Mouse (Mus musculus) MEL (cell line): ENCODE results near the gene Tpm4. TPM values are rescaled to one million over a fixed set of nuclear protein-coding genes. Genes with fewer than 3 reads are reported as not detected.

Experiments
- DNase-seq: peaks from one replicate; pipeline ENCODE4 v3.0.0; 2011; ENCODE audit warnings: low read depth, low spot score
- H3K27ac ChIP-seq: 2 replicates; pipeline ENCODE4 v1.5.1; 2012; ENCODE audit warnings: low read depth, mild to moderate bottlenecking, control low read depth, low read length, moderate library complexity; ENCODE audit not compliant: control insufficient read depth
- H3K27me3 ChIP-seq, 2 experiments: fragments of 150-350 bp in 1 of 2; sonication (generic) in 1 of 2; 2 replicates each; pipeline ENCODE4 v1.6.1; 2012; ENCODE audit warnings: low read length in 2 of 2, mild to moderate bottlenecking in 2 of 2, improper control_type of control experiment in 1 of 2, moderate library complexity in 1 of 2; ENCODE audit not compliant: insufficient read depth in 2 of 2, control insufficient read depth in 1 of 2
- H3K36me3 ChIP-seq, 2 experiments: 2 replicates each; pipeline ENCODE4 v1.6.1; 2012 to 2014; ENCODE audit warnings: low read length in 2 of 2, improper control_type of control experiment in 1 of 2, inconsistent platforms in 1 of 2, mild to moderate bottlenecking in 1 of 2; ENCODE audit not compliant: insufficient read depth in 2 of 2, control insufficient read depth in 1 of 2
- H3K4me1 ChIP-seq, 2 experiments: fragments of 150-350 bp in 1 of 2; sonication (generic) in 1 of 2; 2 replicates each; pipeline ENCODE4 v1.6.1; 2012; ENCODE audit warnings: low read length in 2 of 2, improper control_type of control experiment in 1 of 2, mild to moderate bottlenecking in 1 of 2; ENCODE audit not compliant: insufficient read depth in 2 of 2, control insufficient read depth in 1 of 2
- H3K4me3 ChIP-seq, 2 experiments: fragments of 150-350 bp in 1 of 2; sonication (generic) in 1 of 2; 2 replicates each; pipeline ENCODE4 v1.5.1; 2012; ENCODE audit warnings: low read depth in 2 of 2, low read length in 2 of 2, mild to moderate bottlenecking in 2 of 2, moderate library complexity in 2 of 2, control low read depth in 1 of 2, improper control_type of control experiment in 1 of 2; ENCODE audit not compliant: control insufficient read depth in 1 of 2, insufficient read depth in 1 of 2
- H3K79me2 ChIP-seq: 2 replicates; pipeline ENCODE4 v1.6.1; 2012; ENCODE audit warnings: mild to moderate bottlenecking, low read length, moderate library complexity; ENCODE audit not compliant: control insufficient read depth, poor library complexity, insufficient read depth
- H3K9ac ChIP-seq: 2 replicates; pipeline ENCODE4 v1.6.1; 2012; ENCODE audit warnings: low read depth, mild to moderate bottlenecking, control low read depth, low read length, moderate library complexity; ENCODE audit not compliant: control insufficient read depth, poor library complexity, severe bottlenecking
- H3K9me3 ChIP-seq: fragments of 150-350 bp; sonication (generic); replicated peaks from 2 replicates; pipeline ENCODE4 v1.6.1; 2012; ENCODE audit warnings: mild to moderate bottlenecking, low read length, improper control_type of control experiment, moderate library complexity; ENCODE audit not compliant: insufficient read depth
- CHD2 ChIP-seq: IDR thresholded peaks from 2 replicates; pipeline ENCODE4 v1.6.1; 2011; ENCODE audit warnings: low read length, improper control_type of control experiment
- EP300 ChIP-seq, 2 experiments: IDR thresholded peaks; 2 replicates each; pipeline ENCODE4 v1.6.1; 2011; ENCODE audit warnings: improper control_type of control experiment in 2 of 2, low read length in 2 of 2, low read depth in 1 of 2, mild to moderate bottlenecking in 1 of 2
- ETS1 ChIP-seq: IDR thresholded peaks from 2 replicates; pipeline ENCODE4 v1.6.1; 2012; ENCODE audit warnings: low read depth, mild to moderate bottlenecking, inconsistent platforms, low read length, improper control_type of control experiment, moderate library complexity
- GABPA ChIP-seq: IDR thresholded peaks from 2 replicates; pipeline ENCODE4 v1.6.1; 2012; ENCODE audit warnings: low read depth, mild to moderate bottlenecking, inconsistent platforms, low read length, improper control_type of control experiment, moderate library complexity
- GATA1 ChIP-seq: IDR thresholded peaks from 2 replicates; pipeline ENCODE4 v1.6.1; 2011; ENCODE audit warnings: low read depth, low read length, improper control_type of control experiment
- KAT2A ChIP-seq: conservative IDR thresholded peaks from 2 replicates; pipeline ENCODE4 v1.6.1; 2012; ENCODE audit warnings: low read depth, low read length, improper control_type of control experiment, inconsistent platforms
- MAX ChIP-seq: IDR thresholded peaks from 2 replicates; pipeline ENCODE4 v1.6.1; 2011; ENCODE audit warnings: low read length, improper control_type of control experiment
- MAZ ChIP-seq: IDR thresholded peaks from 2 replicates; pipeline ENCODE4 v1.6.1; 2012; ENCODE audit warnings: low read depth, mild to moderate bottlenecking, inconsistent platforms, low read length, improper control_type of control experiment
- MYB ChIP-seq: IDR thresholded peaks from 2 replicates; pipeline ENCODE4 v1.6.1; 2011; ENCODE audit warnings: mild to moderate bottlenecking, low read depth, low read length, improper control_type of control experiment
- MYC ChIP-seq: IDR thresholded peaks from 2 replicates; pipeline ENCODE4 v1.6.1; 2011; ENCODE audit warnings: low read depth, mild to moderate bottlenecking, low read length, improper control_type of control experiment, moderate library complexity
- NELFE ChIP-seq: IDR thresholded peaks from 2 replicates; pipeline ENCODE4 v1.6.1; 2011; ENCODE audit warnings: low read depth, low read length, improper control_type of control experiment
- POLR2AphosphoS2 ChIP-seq: IDR thresholded peaks from 2 replicates; pipeline ENCODE4 v1.6.1; 2011; ENCODE audit warnings: low read length, improper control_type of control experiment
- POLR2AphosphoS5 ChIP-seq: IDR thresholded peaks from 2 replicates; pipeline ENCODE4 v1.6.1; 2012; ENCODE audit warnings: low read depth, borderline replicate concordance, mild to moderate bottlenecking, inconsistent platforms, low read length, moderate library complexity, mixed read lengths
- RAD21 ChIP-seq: IDR thresholded peaks from 2 replicates; pipeline ENCODE4 v1.6.1; 2011; ENCODE audit warnings: mild to moderate bottlenecking, low read depth, low read length, improper control_type of control experiment
- SIN3A ChIP-seq: IDR thresholded peaks from 2 replicates; pipeline ENCODE4 v1.6.1; 2012; ENCODE audit warnings: low read length, improper control_type of control experiment, inconsistent platforms
- SMC3 ChIP-seq: IDR thresholded peaks from 2 replicates; pipeline ENCODE4 v1.6.1; 2011; ENCODE audit warnings: low read depth, low read length, improper control_type of control experiment
- TAL1 ChIP-seq: IDR thresholded peaks from 2 replicates; pipeline ENCODE4 v1.6.1; 2012; ENCODE audit warnings: mild to moderate bottlenecking, inconsistent platforms, low read length, moderate library complexity, mixed read lengths
- TCF12 ChIP-seq: IDR thresholded peaks from 2 replicates; pipeline ENCODE4 v1.6.1; 2014; ENCODE audit warnings: low read depth, mild to moderate bottlenecking, inconsistent platforms, low read length, improper control_type of control experiment, moderate library complexity
- UBTF ChIP-seq: IDR thresholded peaks from 2 replicates; pipeline ENCODE4 v1.6.1; 2012; ENCODE audit warnings: low read depth, mild to moderate bottlenecking, inconsistent platforms, low read length, improper control_type of control experiment, moderate library complexity, borderline replicate concordance; ENCODE audit not compliant: insufficient read depth
- ZKSCAN1 ChIP-seq: IDR thresholded peaks from 2 replicates; pipeline ENCODE4 v1.6.1; 2012; ENCODE audit warnings: low read depth, mild to moderate bottlenecking, inconsistent platforms, low read length, improper control_type of control experiment, moderate library complexity
- ZNF384 ChIP-seq: IDR thresholded peaks from 2 replicates; pipeline ENCODE4 v1.6.1; 2012; ENCODE audit warnings: low read depth, mild to moderate bottlenecking, inconsistent platforms, low read length, improper control_type of control experiment
- polyA plus RNA-seq, 2 experiments: library from polyadenylated mRNA; stranded (reverse) in 1 of 2; unstranded in 1 of 2; fragments of >175 nt in 1 of 2; fragments of >200 nt in 1 of 2; gene quantifications; 2 replicates each; pipeline versions ENCODE4 v1.2.1 to v1.2.4; 2012; ENCODE audit warnings: low replicate concordance in 2 of 2, low read depth in 1 of 2; ENCODE audit not compliant: insufficient read length in 2 of 2, insufficient read depth in 1 of 2, missing spikeins in 1 of 2
- total RNA-seq: library from RNA; depleted of rRNA; stranded (reverse); fragments of 300-350 nt; gene quantifications from 2 replicates; pipeline ENCODE4 v1.2.3, GENCODE M21; 2012

The Tpm4 gene
- total and polyA plus RNA-seq, 3 experiments = 0.12 to 0.36 TPM; not detected in 1

- 0 out of 2 replicates have a peak, but pooled peaks have one; percentile 29 for TF ChIP-seq POLR2AphosphoS2
- TF ChIP-seq MYB = 0 out of 2 replicates have a peak, but pooled peaks have one; percentile 15
- no peak for TF ChIP-seq KAT2A
- no peak for TF ChIP-seq POLR2AphosphoS5
- no peak for TF ChIP-seq MAZ
- TF ChIP-seq MYC = peak; percentile 62; the same call in 1 of the 2 replicates
Observed at GRCm38 (mm10) chr8:72151418-72152078, 16.8 kb downstream of the Tpm4 start (continued).

- no peak overlapping the region for H3K27ac ChIP-seq
- H3K4me3 ChIP-seq = no peak overlapping the region
- H3K9ac ChIP-seq = no peak overlapping the region
- no peaks in the 10 kb centered on the region for H3K9me3 ChIP-seq
- H3K27me3 ChIP-seq = no peaks in the 10 kb centered on the region
- peak; percentile 35 for DNase-seq
- TF ChIP-seq TCF12 (peak; percentile 28; the same call in 1 of the 2 replicates), MAZ (no peak), MYC (0 out of 2 replicates have a peak, but pooled peaks have one; percentile 36), ZKSCAN1 (no peak), EP300 (IDR thresholded peaks at IDR 0.05; ENCODE audit: low read depth in 1 of 2, low read length in 2 of 2) (no peak; a peak in 1 of 4 replicates), ZNF384 (no peak), POLR2AphosphoS2 (no peak), MAX (0 out of 2 replicates have a peak, but pooled peaks have one; percentile 16), NELFE (no peak), TAL1 (peak; percentile 68)
- H3K79me2 ChIP-seq = no peaks in the 10 kb centered on the region
- peaks cover 14 to 19% of the 10 kb centered on the region in 2 experiments for H3K4me1 ChIP-seq
- peaks cover 0 to 26% of the 10 kb centered on the region in 2 experiments for H3K36me3 ChIP-seq
Observed at GRCm38 (mm10) chr8:72153382-72153781, 18.6 kb downstream of the Tpm4 start.

- no peak overlapping the region for H3K4me3 ChIP-seq
- no peaks in the 10 kb centered on the region for H3K27me3 ChIP-seq
- no peak overlapping the region for H3K27ac ChIP-seq
- no peaks in the 10 kb centered on the region for H3K9me3 ChIP-seq
- TF ChIP-seq CHD2 (no peak), GABPA (no peak), SMC3 (no peak), SIN3A (no peak), ETS1 (no peak), GATA1 (no peak), NELFE (no peak), ZKSCAN1 (no peak), RAD21 (no peak), MYC (no peak), UBTF (no peak)
- no peak overlapping the region for H3K9ac ChIP-seq
- H3K79me2 ChIP-seq = peaks cover 22% of the 10 kb centered on the region
- H3K4me1 ChIP-seq = peaks cover 10 to 19% of the 10 kb centered on the region in 2 experiments
- H3K36me3 ChIP-seq = peaks cover 0 to 33% of the 10 kb centered on the region in 2 experiments
- peak; percentile 34 for DNase-seq
Observed at GRCm38 (mm10) chr8:72158096-72158495, 23.3 kb downstream of the Tpm4 start.
